19 mouse cellular contexts compared by ENCODE assay signal in the genomic region with DNA sequence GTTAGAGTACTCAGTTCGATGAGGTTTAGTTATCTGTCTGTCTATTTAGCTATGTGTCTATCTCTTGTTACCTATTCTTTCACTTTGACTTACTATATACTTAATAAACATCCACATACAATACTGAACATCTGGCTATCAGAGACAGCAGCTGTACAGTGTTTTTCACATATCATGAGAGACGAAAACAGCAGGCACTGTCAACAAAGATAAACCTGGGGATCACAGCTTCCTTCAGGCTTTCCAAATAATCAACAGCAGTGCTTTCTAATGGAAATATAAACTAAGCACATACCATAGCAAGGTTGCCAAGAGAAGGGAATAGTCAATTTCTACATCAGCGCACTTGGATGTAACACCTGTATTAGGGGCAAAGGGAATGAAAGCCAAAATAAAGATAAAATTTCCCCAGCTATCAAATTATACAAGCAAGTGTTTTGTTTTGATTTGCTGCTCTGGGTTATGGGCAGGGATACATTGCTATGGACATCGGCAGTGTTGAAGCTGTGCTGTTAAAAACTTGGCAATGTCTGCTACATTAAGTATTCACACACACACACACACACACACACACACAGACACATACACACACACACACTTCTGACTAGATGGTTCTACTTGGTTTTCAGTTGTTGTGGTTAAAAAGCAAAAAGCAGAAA. TPM values are rescaled to one million over a fixed set of nuclear protein-coding genes. Genes with fewer than 3 reads are reported as not detected.
DNase-seq lines count a peak whose midpoint lies in the region; ATAC-seq and TF ChIP-seq lines count a peak whose summit lies in the region.
"Had no signal": no experiment of that assay in that cellular context is flagged by ENCODE, and none has a peak within 500 bp of the region (broad histone marks: within the 10 kb centered on the region; RNA-seq: fewer than 3 reads in every experiment).

No protein-coding gene starts in this region.

- no peaks in the 10 kb centered on the region for H3K36me3 ChIP-seq in liver, embryonic 13.5 days
- H3K36me3 ChIP-seq in liver, embryonic 12.5 days, result no peaks in the 10 kb centered on the region
- H3K36me3 ChIP-seq in lung, embryonic 15.5 days, result no peaks in the 10 kb centered on the region
- no peaks in the 10 kb centered on the region for H3K36me3 ChIP-seq in myocyte (ENCODE audit: control insufficient read depth, insufficient read depth)
- H3K36me3 ChIP-seq in midbrain, embryonic 13.5 days, result no peaks in the 10 kb centered on the region
- H3K36me3 ChIP-seq: embryonic facial prominence, embryonic 12.5 days; forebrain, embryonic 12.5 days; heart, embryonic 12.5 days; hindbrain, embryonic 10.5 days had no signal

- H3K27me3 ChIP-seq in liver, embryonic 13.5 days, result no peaks in the 10 kb centered on the region
- H3K27me3 ChIP-seq in liver, embryonic 12.5 days (replicated peaks), result no peaks in the 10 kb centered on the region
- no peaks in the 10 kb centered on the region for H3K27me3 ChIP-seq in lung, embryonic 15.5 days
- no peaks in the 10 kb centered on the region for H3K27me3 ChIP-seq in myocyte (ENCODE audit: control insufficient read depth, insufficient read depth, insufficient read length)
- no peaks in the 10 kb centered on the region for H3K27me3 ChIP-seq in midbrain, embryonic 13.5 days
- H3K27me3 ChIP-seq: CH12.LX; embryonic facial prominence, embryonic 12.5 days; forebrain, embryonic 12.5 days; heart, embryonic 12.5 days; Patski had no signal

- no peaks in the 10 kb centered on the region; the same call in 1 of the 2 replicates for H3K4me1 ChIP-seq in liver, embryonic 13.5 days (replicated peaks)
- peaks cover 14% of the 10 kb centered on the region; the same call in 1 of the 2 replicates for H3K4me1 ChIP-seq in liver, embryonic 12.5 days
- peaks cover 21% of the 10 kb centered on the region; the same call in 1 of the 2 replicates for H3K4me1 ChIP-seq in lung, embryonic 15.5 days
- peaks cover 3% of the 10 kb centered on the region for H3K4me1 ChIP-seq in lung, adult 2 months (ENCODE audit: control insufficient read depth, insufficient read depth, low read length)
- H3K4me1 ChIP-seq in embryonic fibroblast, embryonic 13.5 days (ENCODE audit: control insufficient read depth, insufficient read depth, low read length), result peaks cover 4% of the 10 kb centered on the region
- no peaks in the 10 kb centered on the region for H3K4me1 ChIP-seq in midbrain, embryonic 13.5 days (replicated peaks)
- H3K4me1 ChIP-seq: embryonic facial prominence, embryonic 12.5 days; forebrain, embryonic 12.5 days; hindbrain, embryonic 10.5 days had no signal

- H3ac ChIP-seq in myocyte (ENCODE audit: control insufficient read depth, insufficient read length), result no peak overlapping the region

- TF ChIP-seq CTCF in lung, adult 2 months (IDR thresholded peaks at IDR 0.05; ENCODE audit: insufficient read depth, low read length), result no peak
- TF ChIP-seq CTCF in embryonic fibroblast, embryonic 13.5 days (IDR thresholded peaks at IDR 0.05; ENCODE audit: borderline replicate concordance, insufficient read depth, low read length), result no peak

- no peak overlapping the region for H3K9ac ChIP-seq in liver, embryonic 13.5 days
- no peak overlapping the region for H3K9ac ChIP-seq in liver, embryonic 12.5 days
- no peak overlapping the region for H3K9ac ChIP-seq in lung, embryonic 15.5 days
- no peak overlapping the region for H3K9ac ChIP-seq in midbrain, embryonic 13.5 days (replicated peaks)
- H3K9ac ChIP-seq: embryonic facial prominence, embryonic 12.5 days; forebrain, embryonic 12.5 days; heart, embryonic 12.5 days had no signal

- ATAC-seq in liver, embryonic 13.5 days (ENCODE audit: low read depth), result peak; percentile 29; the same call in 1 of the 2 replicates
- ATAC-seq in liver, embryonic 12.5 days, result no peak
- ATAC-seq in lung, embryonic 15.5 days (ENCODE audit: borderline replicate concordance, extremely low read depth, low FRiP score, low TSS enrichment), result peak; percentile 72; the same call in 1 of the 2 replicates
- ATAC-seq in midbrain, embryonic 13.5 days, result no peak
- ATAC-seq: activated CD4-positive, CD25-positive, alpha-beta regulatory T cell, adult 4 months; forebrain, embryonic 16.5 days had no signal

- no peak for DNase-seq in liver, embryonic 13.5 days
- no peak for DNase-seq in lung, adult 2 months
- DNase-seq: cerebellum, adult 11-12 months; cerebellum, adult 9-10 months; cerebellum, postnatal 25 days; gastrocnemius, postnatal 25 days had no signal

- no peaks in the 10 kb centered on the region for H3K9me3 ChIP-seq in liver, embryonic 13.5 days (replicated peaks)
- no peaks in the 10 kb centered on the region for H3K9me3 ChIP-seq in liver, embryonic 12.5 days (replicated peaks)
- H3K9me3 ChIP-seq in lung, embryonic 15.5 days, result no peaks in the 10 kb centered on the region
- no peaks in the 10 kb centered on the region for H3K9me3 ChIP-seq in midbrain, embryonic 13.5 days
- H3K9me3 ChIP-seq: embryonic facial prominence, embryonic 12.5 days; forebrain, embryonic 12.5 days; heart, embryonic 12.5 days; hindbrain, embryonic 10.5 days had no signal

- H3K4me3 ChIP-seq in liver, embryonic 13.5 days (replicated peaks), result no peak overlapping the region
- H3K4me3 ChIP-seq in liver, embryonic 12.5 days, result no peak overlapping the region
- H3K4me3 ChIP-seq in lung, embryonic 15.5 days, result no peak overlapping the region
- H3K4me3 ChIP-seq in lung, adult 2 months (replicated peaks; ENCODE audit: extremely low read depth, low read depth, low read length), result no peak overlapping the region
- H3K4me3 ChIP-seq in embryonic fibroblast, embryonic 13.5 days (ENCODE audit: insufficient read depth, low read length), result no peak overlapping the region
- no peak overlapping the region for H3K4me3 ChIP-seq in myocyte
- no peak overlapping the region for H3K4me3 ChIP-seq in midbrain, embryonic 13.5 days (replicated peaks)
- H3K4me3 ChIP-seq: embryonic facial prominence, embryonic 12.5 days; forebrain, embryonic 12.5 days; heart, embryonic 12.5 days; hindbrain, embryonic 10.5 days had no signal

- 53% methylated on average over 4 of the region's 4 CpGs for WGBS in liver, embryonic 13.5 days (ENCODE audit: insufficient replicate concordance)
- WGBS in liver, embryonic 12.5 days (ENCODE audit: insufficient replicate concordance), result 59% methylated on average over 4 of the region's 4 CpGs
- WGBS in lung, embryonic 15.5 days, result 36% methylated on average over 4 of the region's 4 CpGs
- WGBS in lung, adult 2 months, result 57% methylated on average over 4 of the region's 4 CpGs
- WGBS in midbrain, embryonic 13.5 days, result 90% methylated on average over 4 of the region's 4 CpGs

- H3K27ac ChIP-seq in liver, embryonic 13.5 days, result no peak overlapping the region
- H3K27ac ChIP-seq in liver, embryonic 12.5 days, result no peak overlapping the region
- no peak overlapping the region for H3K27ac ChIP-seq in lung, embryonic 15.5 days
- peak overlapping the region; percentile 29; the same call in 1 of the 2 replicates for H3K27ac ChIP-seq in embryonic fibroblast, embryonic 13.5 days (ENCODE audit: insufficient read depth, low read length)
- no peak overlapping the region for H3K27ac ChIP-seq in midbrain, embryonic 13.5 days
- H3K27ac ChIP-seq: embryonic facial prominence, embryonic 12.5 days; forebrain, embryonic 12.5 days; hindbrain, embryonic 10.5 days had no signal

- TF ChIP-seq POLR2A in lung, adult 2 months (IDR thresholded peaks at IDR 0.05; ENCODE audit: borderline replicate concordance, extremely low read depth, low read depth, low read length), result no peak
- no peak for TF ChIP-seq POLR2A in embryonic fibroblast, embryonic 13.5 days (IDR thresholded peaks at IDR 0.05; ENCODE audit: low read depth, low read length)
- TF ChIP-seq POLR2A in myocyte (IDR thresholded peaks at IDR 0.05; ENCODE audit: insufficient read length, low read depth), result no peak

- H3K4me2 ChIP-seq in liver, embryonic 13.5 days, result no peak overlapping the region
- no peak overlapping the region for H3K4me2 ChIP-seq in liver, embryonic 12.5 days
- no peak overlapping the region for H3K4me2 ChIP-seq in lung, embryonic 15.5 days
- peak overlapping the region; percentile 15 for H3K4me2 ChIP-seq in myocyte (ENCODE audit: low read depth)
- H3K4me2 ChIP-seq in midbrain, embryonic 13.5 days (replicated peaks), result no peak overlapping the region
- H3K4me2 ChIP-seq: embryonic facial prominence, embryonic 12.5 days; forebrain, embryonic 12.5 days; heart, embryonic 12.5 days had no signal

- no peaks in the 10 kb centered on the region for H3K79me2 ChIP-seq in myocyte (ENCODE audit: control insufficient read depth, insufficient read depth)

TF ChIP-seq in myocyte, 11 proteins besides CTCF, POLR2A, EP300 and RAD21:
- TF ChIP-seq MYOD1 (IDR thresholded peaks at IDR 0.05; ENCODE audit: control insufficient read depth in 1 of 3, insufficient read length in 2 of 3, low read depth in 2 of 3) (no peak), TCF3 (IDR thresholded peaks at IDR 0.05; ENCODE audit: insufficient read length, low read depth) (no peak), USF1 (IDR thresholded peaks at IDR 0.05; ENCODE audit: low read depth) (no peak), MYOG (IDR thresholded peaks at IDR 0.05; ENCODE audit: control insufficient read depth in 1 of 3, insufficient read depth in 1 of 3, insufficient read length in 2 of 3, low read depth in 2 of 3) (no peak), MAX (IDR thresholded peaks at IDR 0.05; ENCODE audit: low read depth) (no peak), REST (IDR thresholded peaks at IDR 0.05; ENCODE audit: insufficient read depth, insufficient read length) (no peak), TCF12 (IDR thresholded peaks at IDR 0.05; ENCODE audit: insufficient read depth, poor library complexity, severe bottlenecking) (no peak), CEBPB (IDR thresholded peaks at IDR 0.05; ENCODE audit: insufficient read depth, poor library complexity, severe bottlenecking) (no peak), E2F4 (IDR thresholded peaks at IDR 0.05; ENCODE audit: insufficient read depth) (no peak)
TF ChIP-seq in myocyte: peak in this region for 0.

RNA-seq across cellular contexts. Expression of gene Nrip1, which starts 35.2 kb away (rescaled TPM):
- polyA plus RNA-seq in liver, embryonic 13.5 days (2015; fragmentation: Nextera tagmentation; extraction: Ambion mirVana), result 20.2 and 20.4 TPM in 2 replicates
- polyA plus RNA-seq in liver, embryonic 12.5 days (2016; fragmentation: Nextera tagmentation; extraction: Ambion mirVana), result 32.0 and 32.1 TPM in 2 replicates
- polyA plus RNA-seq in lung, embryonic 15.5 days (2015; fragmentation: Nextera tagmentation; extraction: Ambion mirVana), result 44.5 and 47.0 TPM in 2 replicates
- polyA plus RNA-seq in lung, adult 2 months (2012; rRNA removed), result 7.6 and 8.0 TPM in 2 replicates
- polyA plus RNA-seq in embryonic fibroblast, embryonic 13.5 days (2011; ENCODE audit: insufficient read length, low read depth, missing spikeins), result 16.0 and 16.3 TPM in 2 replicates
- 3.9 TPM for polyA plus RNA-seq in myocyte (2012; fragmentation: generic; extraction: Trizol)
- 28.1 and 30.1 TPM in 2 replicates for polyA plus RNA-seq in midbrain, embryonic 13.5 days (2015; fragmentation: Nextera tagmentation; extraction: Ambion mirVana)

Comparison
In these comparisons a context has a peak if more than half of its experiments do, and no peak if none do; other contexts are left out.
1. ATAC-seq: peak in liver, embryonic 13.5 days (single experiment) and lung, embryonic 15.5 days (single experiment); none in liver, embryonic 12.5 days (single experiment) and midbrain, embryonic 13.5 days (single experiment).